Mouse (Mus musculus) megakaryocyte, embryonic 14.5 days (primary cell): Measurements from ENCODE around the gene Aif1l. TPM values are rescaled to one million over a fixed set of nuclear protein-coding genes. Genes with fewer than 3 reads are reported as not detected.

Experiments used
- H3K27me3 ChIP-seq: replicated peaks from 2 replicates; pipeline ENCODE3; 2012; ENCODE audit warnings: inconsistent platforms
- H3K36me3 ChIP-seq: replicated peaks from 2 replicates; pipeline ENCODE3; 2012; ENCODE audit warnings: low read length, inconsistent platforms, mixed read lengths
- H3K4me1 ChIP-seq: 2 replicates; pipeline ENCODE4 v1.6.1; 2012; ENCODE audit warnings: inconsistent platforms
- H3K4me3 ChIP-seq: replicated peaks from 2 replicates; pipeline ENCODE3; 2012; ENCODE audit warnings: moderate library complexity, mild to moderate bottlenecking, inconsistent platforms
- H3K9me3 ChIP-seq: 2 replicates; pipeline ENCODE4 v1.6.1; 2012; ENCODE audit warnings: inconsistent platforms
- FLI1 ChIP-seq: IDR thresholded peaks from 2 replicates; pipeline ENCODE4 v1.6.1; 2012; ENCODE audit warnings: low read length, inconsistent platforms, mixed read lengths
- GATA1 ChIP-seq: IDR thresholded peaks from 3 replicates; pipeline ENCODE4 v1.6.1; 2012; ENCODE audit warnings: mixed read lengths, low read length, inconsistent platforms, borderline replicate concordance
- polyA plus RNA-seq: library from polyadenylated mRNA; stranded (reverse); fragments of >175 nt; gene quantifications from 2 replicates; pipeline ENCODE4 v1.2.3, GENCODE M21; 2012; ENCODE audit warnings: low replicate concordance; ENCODE audit not compliant: insufficient read depth

The Aif1l gene
- polyA plus RNA-seq, 1 experiment = not detected

GRCm38 (mm10) chr2:31963491-31963890, 13.6 kb downstream of the Aif1l start:
- Histone ChIP-seq H3K4me3 (no peak overlapping the region), H3K36me3 (no peaks in the 10 kb centered on the region), H3K27me3 (peaks cover 68% of the 10 kb centered on the region), H3K4me1 (peaks cover 7% of the 10 kb centered on the region), H3K9me3 (no peaks in the 10 kb centered on the region)
- TF ChIP-seq FLI1 = no peak
- no peak for TF ChIP-seq GATA1

GRCm38 (mm10) chr2:31964191-31964590, 14.3 kb downstream of the Aif1l start:
- H3K4me3 ChIP-seq = no peak overlapping the region
- H3K36me3 ChIP-seq = no peaks in the 10 kb centered on the region
- H3K9me3 ChIP-seq = no peaks in the 10 kb centered on the region
- peaks cover 6% of the 10 kb centered on the region for H3K4me1 ChIP-seq
- H3K27me3 ChIP-seq = peaks cover 66% of the 10 kb centered on the region
- TF ChIP-seq FLI1 = no peak

GRCm38 (mm10) chr2:31965110-31965509, 15.2 kb downstream of the Aif1l start:
- Histone ChIP-seq H3K9me3 (no peaks in the 10 kb centered on the region), H3K27me3 (peaks cover 65% of the 10 kb centered on the region), H3K4me1 (peaks cover 6% of the 10 kb centered on the region; the same call in 1 of the 2 replicates), H3K4me3 (no peak overlapping the region), H3K36me3 (no peaks in the 10 kb centered on the region)
- TF ChIP-seq GATA1 (no peak), FLI1 (no peak)

GRCm38 (mm10) chr2:31966801-31967200, 16.9 kb downstream of the Aif1l start:
- H3K9me3 ChIP-seq = no peaks in the 10 kb centered on the region
- peaks cover 63% of the 10 kb centered on the region for H3K27me3 ChIP-seq
- no peak overlapping the region for H3K4me3 ChIP-seq
- peaks cover 6% of the 10 kb centered on the region; the same call in 1 of the 2 replicates for H3K4me1 ChIP-seq
- TF ChIP-seq GATA1 (no peak), FLI1 (no peak)
- H3K36me3 ChIP-seq = no peaks in the 10 kb centered on the region

- peaks cover 40% of the 10 kb centered on the region for H3K4me1 ChIP-seq
- H3K27me3 ChIP-seq = peaks cover 38% of the 10 kb centered on the region
- TF ChIP-seq GATA1 (no peak), FLI1 (no peak)
- H3K36me3 ChIP-seq = peaks cover 14% of the 10 kb centered on the region
- no peak overlapping the region for H3K4me3 ChIP-seq
- H3K9me3 ChIP-seq = no peaks in the 10 kb centered on the region
These were observed 22.6 kb downstream of the Aif1l start for GRCm38 (mm10) chr2:31972589-31972988.

- H3K36me3 ChIP-seq = peaks cover 30% of the 10 kb centered on the region
- H3K27me3 ChIP-seq = peaks cover 26% of the 10 kb centered on the region
- TF ChIP-seq FLI1 = peak; percentile 76
- TF ChIP-seq GATA1 = no peak
- peak within 1 kb of the TSS; percentile 97 for H3K4me3 ChIP-seq
- H3K4me1 ChIP-seq = peaks cover 40% of the 10 kb centered on the region
- H3K9me3 ChIP-seq = no peaks in the 10 kb centered on the region
These were observed 24.3 kb downstream of the Aif1l start, which contains the start of gene Nup214 for GRCm38 (mm10) chr2:31974141-31974808. Gene Nup214 (plus strand): TSS chr2:31974436.

- peaks cover 40% of the 10 kb centered on the region for H3K4me1 ChIP-seq
- peak overlapping the region; percentile 97 for H3K4me3 ChIP-seq
- peaks cover 36% of the 10 kb centered on the region for H3K36me3 ChIP-seq
- H3K9me3 ChIP-seq = no peaks in the 10 kb centered on the region
- H3K27me3 ChIP-seq = peaks cover 20% of the 10 kb centered on the region
- TF ChIP-seq FLI1 (no peak), GATA1 (no peak)
These were observed 25.0 kb downstream of the Aif1l start for GRCm38 (mm10) chr2:31974809-31975371.

- no peak overlapping the region for H3K4me3 ChIP-seq
- TF ChIP-seq FLI1 (no peak), GATA1 (no peak)
- peaks cover 99% of the 10 kb centered on the region for H3K36me3 ChIP-seq
- no peaks in the 10 kb centered on the region for H3K27me3 ChIP-seq
- H3K9me3 ChIP-seq = no peaks in the 10 kb centered on the region
- peaks cover 26% of the 10 kb centered on the region for H3K4me1 ChIP-seq
These were observed 37.8 kb downstream of the Aif1l start for GRCm38 (mm10) chr2:31987774-31988173.

GRCm38 (mm10) chr2:31990961-31991360, 41.0 kb downstream of the Aif1l start:
- TF ChIP-seq FLI1 = no peak
- TF ChIP-seq GATA1 = no peak
- Histone ChIP-seq H3K9me3 (no peaks in the 10 kb centered on the region), H3K27me3 (no peaks in the 10 kb centered on the region), H3K4me3 (no peak overlapping the region), H3K4me1 (peaks cover 8% of the 10 kb centered on the region), H3K36me3 (peaks cover 97% of the 10 kb centered on the region)

GRCm38 (mm10) chr2:31994896-31995295, 45.0 kb downstream of the Aif1l start:
- Histone ChIP-seq H3K9me3 (no peaks in the 10 kb centered on the region), H3K4me1 (peaks cover 4% of the 10 kb centered on the region; the same call in 1 of the 2 replicates), H3K36me3 (peaks cover 97% of the 10 kb centered on the region), H3K4me3 (no peak overlapping the region), H3K27me3 (no peaks in the 10 kb centered on the region)
- no peak for TF ChIP-seq FLI1
- no peak for TF ChIP-seq GATA1
